Mouse (Mus musculus) mesoderm, embryonic 11.5 days (tissue): ENCODE measurements around the gene Fbxo11.

ENCODE experiments used
- DNase-seq: peaks from one replicate; pipeline ENCODE4 v3.0.0-alpha.2; 2012; ENCODE audit warnings: low read depth, low spot score

Gene Fbxo11

DNA sequence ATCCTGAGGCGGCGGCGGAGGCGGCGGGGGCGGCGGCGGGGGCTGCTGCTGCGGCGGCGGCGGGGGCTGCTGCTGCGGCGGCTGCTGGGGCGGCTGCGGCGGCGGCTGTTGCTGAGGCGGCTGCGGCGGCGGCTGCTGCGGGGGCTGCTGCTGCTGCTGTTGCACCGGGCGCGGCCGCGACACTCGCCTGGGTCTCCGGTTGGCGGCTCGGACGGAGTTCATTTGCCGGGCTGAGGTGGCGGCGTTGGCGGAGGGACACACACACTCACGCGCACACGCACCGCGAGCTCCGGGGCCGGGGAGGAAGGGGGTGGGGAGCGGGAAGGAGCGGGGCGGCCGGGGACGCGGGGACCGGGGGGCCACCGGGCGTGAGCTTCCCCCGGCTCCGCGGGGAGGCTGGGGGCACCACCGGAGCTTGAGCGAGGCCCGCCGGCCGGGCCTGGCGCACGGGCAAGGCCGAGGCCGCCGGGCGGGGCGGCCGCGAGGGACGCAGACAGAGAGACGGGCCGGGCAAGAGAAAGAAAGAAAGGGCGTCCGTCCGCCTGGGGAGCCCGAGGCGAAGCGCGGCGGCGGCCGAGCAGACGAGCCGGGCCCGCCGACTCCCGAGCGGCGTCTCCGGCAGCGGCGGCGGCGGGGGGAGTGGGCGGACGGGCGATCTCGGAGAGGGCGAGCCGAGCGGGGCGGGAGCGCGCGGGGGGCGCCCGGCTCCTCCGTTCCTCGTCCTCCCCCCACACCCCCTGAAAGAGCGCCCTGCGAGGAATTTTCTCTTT lies at the start of gene Fbxo11:
Gene Fbxo11 (minus strand): TSS at position 261 of the 770 bp plus-strand sequence.
- DNase-seq, result peak; percentile 41

DNA sequence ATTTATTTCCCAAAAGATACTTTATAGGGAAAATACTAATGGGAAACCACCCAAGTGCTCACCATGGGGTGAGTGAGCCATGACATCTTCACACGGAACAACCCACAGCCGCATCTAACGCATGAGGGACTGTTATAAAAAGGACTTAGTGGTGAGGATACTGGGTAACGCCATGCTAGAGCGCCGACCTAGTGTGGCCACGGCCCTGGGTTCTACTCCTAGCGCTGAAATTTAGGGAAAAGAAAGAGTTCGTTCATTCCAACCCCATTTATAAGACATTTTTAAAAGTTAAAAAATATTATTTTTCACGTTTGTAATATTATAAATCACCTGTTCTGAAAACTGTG lies 48.8 kb upstream of the Fbxo11 start:
- no peak for DNase-seq

DNA sequence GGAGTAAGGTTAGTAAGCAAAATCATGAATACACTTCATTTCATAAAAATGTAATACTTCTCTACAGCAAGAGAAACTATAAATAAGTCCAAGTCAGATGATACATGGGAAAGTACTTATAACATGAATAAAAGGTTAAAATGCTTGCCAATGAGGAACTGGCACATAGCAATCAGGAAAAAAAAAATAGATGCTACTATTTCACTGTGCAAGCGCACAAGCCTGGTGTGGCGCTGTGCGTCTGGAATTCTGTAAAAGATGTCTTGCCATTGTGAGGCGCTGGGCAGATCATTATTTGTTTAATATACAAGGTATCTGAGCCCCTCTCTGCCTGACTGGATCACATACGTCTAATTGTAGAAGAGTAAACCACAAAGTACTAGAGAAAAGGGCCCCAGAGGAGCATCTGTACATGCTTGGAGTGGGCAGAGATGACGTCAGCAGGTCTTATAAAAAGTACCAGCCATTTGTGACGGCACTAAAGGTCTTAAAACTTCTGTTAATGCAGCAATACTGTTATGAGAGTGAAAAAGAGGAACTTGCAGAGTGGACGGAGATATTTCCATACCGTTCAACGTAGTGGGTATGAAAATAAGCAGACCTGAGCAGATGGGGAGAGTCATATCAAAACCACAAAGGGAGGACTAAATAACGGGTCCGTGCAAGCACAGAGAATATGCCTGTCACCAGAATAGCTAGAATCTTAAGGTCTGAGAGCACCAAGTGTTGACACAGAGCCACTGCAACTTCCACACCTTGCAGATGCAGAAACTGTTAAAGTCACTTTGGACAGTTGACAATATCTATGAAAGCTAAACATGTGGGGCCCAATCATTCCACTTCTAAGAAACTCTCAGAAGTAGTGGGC lies 48.2 kb upstream of the Fbxo11 start:
- no peak for DNase-seq

DNA sequence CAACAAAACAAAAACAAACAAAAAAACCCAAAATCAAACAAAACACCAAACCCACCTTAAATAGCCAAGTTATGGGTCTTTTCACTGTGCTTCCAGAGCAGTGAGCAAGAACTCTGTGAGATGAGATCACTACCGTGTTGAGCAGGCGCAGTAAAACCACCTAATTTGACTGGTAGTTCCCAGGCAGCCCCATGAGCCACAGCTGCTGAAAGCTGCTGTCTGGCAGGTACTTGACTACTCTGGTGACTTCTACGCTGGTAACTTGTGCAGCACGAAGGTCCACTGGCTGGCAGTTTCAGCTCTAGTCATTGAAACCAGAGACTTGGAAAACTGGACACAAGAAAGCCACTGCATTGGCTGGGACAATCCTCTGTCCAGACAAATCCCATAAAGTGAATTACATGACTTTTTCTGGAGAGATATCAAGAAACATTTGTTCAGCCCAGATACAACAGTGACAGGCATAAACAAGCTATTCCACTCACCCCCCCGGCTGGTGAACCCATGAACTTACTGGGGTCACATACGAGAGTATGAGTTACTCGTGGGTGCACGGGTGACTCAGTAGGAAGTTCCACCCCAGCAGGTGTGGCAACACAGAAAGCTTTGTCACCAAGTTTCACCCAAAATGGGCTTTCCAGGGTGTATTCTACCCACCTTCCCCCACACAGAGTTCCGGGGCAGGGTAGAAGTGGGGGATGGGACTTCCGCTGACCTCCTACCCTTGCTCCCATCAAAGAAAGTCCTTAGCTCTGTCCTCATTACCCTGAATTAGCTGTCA lies 47.0 kb upstream of the Fbxo11 start:
- DNase-seq, result no peak

DNA sequence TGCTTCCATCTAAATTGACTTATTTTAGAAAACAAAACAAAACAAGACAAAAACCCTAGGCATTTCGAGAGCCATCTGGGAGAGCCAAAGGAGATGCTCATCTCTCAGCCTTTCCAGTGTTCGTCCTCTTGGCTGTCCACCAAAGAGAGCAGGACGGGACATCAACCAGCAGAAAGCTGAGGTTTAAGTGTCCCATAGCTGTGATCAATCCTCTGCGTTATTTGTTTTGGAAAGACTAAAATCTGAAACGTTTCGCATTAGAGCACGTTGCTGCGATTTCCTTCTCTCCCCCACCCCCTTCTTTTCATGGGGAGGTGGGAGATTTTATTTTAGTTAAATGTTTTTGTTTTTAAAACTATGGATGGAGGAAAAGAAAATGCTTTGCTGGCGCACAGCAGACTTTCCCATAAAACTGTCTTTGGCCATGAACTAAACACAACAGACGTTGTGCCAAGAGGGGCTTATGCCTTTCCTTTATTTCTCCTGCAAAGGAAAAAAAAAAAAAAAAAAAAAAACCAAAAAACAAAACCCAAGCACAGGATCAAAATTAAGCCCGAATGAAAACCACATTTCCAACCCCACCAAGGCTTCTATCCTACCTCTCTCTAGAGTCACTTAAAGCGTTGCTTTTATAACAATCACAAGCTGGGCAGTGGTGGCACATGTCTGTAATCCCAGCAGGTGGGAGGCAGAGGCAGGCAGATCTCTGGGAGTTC lies 46.1 kb upstream of the Fbxo11 start:
- no peak for DNase-seq

DNA sequence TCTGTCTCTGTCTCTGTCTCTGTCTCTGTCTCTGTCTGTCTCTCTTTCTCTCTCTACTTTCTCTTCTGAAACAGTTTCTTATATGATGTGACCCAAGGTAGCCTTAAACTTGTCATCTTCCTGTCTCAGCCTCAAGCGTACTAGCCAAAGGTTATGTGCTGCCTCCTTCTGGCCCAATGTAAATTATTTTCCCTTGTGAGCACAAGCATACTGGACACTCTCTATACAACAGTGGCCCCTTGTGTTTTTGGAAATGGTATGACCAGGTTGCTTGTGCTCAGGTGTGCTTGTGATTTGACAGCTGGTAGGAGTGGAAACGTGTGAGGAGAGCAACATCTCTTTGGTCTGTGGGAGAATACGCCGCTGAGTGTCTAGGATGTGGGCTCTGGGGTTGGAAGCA lies 42.6 kb upstream of the Fbxo11 start:
- DNase-seq, result no peak

DNA sequence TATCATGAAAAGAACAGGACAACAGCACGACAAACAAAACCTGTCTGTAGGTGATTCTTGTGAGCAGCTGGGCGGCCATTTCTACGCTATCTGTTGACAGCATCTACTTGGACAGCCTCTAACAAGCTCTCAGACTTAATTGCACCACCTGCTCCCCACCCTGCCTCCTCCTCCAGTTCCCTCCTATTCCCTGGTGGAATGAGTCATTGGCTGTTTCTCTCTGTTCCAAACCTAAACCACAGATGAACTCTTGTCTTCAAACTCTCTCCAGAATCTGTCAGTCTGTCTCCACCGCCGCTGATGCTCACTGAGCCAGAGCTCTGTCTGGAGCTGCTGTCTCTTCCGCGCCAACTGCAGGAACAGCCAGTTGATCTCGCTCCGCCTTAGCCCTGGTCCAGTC lies 41.3 kb upstream of the Fbxo11 start:
- DNase-seq, result no peak

DNA sequence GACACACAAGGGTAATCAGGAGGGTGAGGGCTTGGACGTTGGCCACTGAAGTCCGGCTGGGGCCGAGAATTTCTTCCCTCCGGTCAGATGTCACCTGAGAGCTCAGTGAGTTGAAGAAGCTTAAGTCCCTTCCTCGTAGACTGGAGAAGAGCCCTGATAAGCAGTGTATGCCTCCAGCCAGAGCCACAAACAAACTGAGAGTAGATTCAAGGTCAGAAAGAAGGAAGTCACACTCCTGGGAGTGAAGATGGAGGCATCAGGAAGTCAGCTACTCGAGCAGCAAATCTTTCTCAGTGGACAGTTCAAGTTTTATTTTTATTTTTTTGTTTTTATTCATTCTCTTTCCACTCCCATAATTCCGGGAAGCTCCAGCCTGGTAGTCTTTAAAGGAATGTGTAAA lies 37.5 kb upstream of the Fbxo11 start:
- DNase-seq, result no peak

DNA sequence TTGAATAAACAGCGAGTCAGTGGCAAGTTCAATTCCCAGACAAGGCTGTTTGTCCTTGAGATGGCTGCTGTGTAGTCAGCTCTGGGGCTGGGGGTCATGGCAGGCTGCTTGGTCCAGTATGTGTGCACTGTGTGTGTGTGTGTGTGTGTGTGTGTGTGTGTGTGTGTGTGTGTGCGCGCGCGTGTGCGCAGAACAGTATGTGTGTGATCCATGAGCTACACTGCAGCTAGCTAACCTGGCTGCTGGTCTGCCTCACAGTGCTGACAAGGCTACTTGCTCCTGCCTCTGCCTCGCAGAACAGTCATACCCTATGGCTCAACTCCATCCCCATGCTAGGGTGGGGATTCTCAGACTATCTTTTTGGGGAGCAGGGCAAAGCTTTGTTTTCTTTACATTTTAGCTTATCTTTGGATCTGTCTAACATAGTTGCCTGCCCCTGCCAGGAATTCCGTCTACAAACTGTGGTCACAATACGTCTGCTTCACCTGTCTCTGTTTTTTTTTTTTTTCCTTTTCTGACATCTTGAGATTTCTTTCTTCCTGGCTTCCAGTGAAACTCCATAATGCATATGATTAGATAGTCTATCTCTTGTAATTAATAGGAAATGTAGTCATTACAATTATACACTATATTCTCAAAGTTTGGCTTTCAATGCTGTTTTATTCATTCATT lies 33.2 kb upstream of the Fbxo11 start:
- DNase-seq, result no peak

DNA sequence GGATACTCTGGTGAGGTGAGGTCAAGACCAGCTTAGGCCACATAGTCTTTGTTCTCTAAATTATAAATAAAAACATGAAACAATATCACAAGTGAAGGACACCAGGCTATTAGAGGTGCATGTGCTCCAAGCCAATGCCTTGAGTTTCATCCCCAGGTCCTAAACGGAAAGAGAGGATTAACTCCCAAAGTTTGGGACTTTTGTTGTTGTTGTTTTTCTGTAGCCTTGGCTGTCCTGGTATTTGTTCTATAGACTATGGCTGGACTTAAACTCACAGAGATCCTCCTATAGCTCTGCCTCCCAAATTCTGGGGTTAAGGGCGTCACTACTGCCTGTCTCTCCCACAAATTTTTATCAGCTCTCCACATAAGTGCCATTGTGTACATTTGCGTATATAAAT lies 32.5 kb upstream of the Fbxo11 start:
- no peak for DNase-seq

DNA sequence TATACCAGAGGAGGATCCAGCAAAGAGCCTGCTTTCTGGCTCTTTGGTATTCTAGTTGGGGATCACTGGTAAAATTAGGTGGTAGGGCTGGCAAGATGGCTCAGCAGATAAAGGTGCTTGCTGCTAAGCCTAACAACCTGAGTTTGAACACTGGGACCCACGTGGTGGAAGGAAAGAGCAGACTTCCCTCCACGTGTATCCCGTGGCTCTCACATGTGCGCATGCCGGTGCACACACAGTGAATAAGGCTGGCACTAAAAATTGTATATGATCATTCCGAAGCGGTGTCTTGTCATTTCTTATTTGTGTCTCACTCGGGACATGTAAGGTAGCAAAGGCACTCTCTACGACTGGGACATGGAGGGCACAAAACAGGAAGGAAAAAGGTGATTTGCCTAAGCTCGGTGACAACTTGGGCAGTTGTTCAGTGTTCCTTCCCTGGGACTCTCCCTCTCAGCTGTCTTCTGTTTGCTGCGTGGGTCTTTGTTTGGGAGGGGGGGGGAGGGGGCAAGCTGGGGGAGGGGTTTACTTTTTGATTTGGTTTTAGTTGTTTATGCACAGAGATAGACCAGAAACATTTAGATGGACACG lies 31.8 kb upstream of the Fbxo11 start:
- no peak for DNase-seq

DNA sequence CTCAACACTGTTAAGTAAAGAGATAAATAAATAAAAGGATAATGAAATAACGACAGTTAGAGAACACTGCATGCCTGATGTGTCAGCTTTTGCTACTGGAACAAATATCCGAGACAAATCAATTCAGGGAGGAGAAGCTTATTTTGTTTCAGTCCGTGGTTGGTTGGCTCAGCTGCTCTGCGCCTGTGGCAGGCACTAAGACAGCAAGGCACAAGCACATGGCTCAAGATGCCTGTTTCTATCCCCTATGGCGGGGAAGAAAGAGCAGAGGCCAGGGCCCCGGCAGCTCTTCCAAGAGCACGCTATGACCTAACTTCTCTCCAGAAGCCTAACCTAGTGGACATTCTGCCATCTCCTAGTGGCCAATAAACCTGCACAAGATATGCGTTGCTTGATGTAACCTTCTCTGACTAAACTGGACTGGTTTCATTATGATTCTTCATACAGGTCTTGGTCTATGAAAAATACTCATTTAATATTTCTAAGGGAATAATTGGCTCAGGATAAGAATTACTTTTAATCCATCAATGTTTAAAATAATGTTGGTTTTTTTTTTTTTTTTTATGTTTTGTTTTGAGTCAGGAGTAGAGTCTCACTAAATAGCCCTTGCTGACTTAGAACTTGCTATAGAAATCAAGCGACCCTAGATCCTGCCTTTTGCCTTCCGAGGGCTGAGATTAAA lies 30.6 kb upstream of the Fbxo11 start:
- DNase-seq, result peak; percentile 22

DNA sequence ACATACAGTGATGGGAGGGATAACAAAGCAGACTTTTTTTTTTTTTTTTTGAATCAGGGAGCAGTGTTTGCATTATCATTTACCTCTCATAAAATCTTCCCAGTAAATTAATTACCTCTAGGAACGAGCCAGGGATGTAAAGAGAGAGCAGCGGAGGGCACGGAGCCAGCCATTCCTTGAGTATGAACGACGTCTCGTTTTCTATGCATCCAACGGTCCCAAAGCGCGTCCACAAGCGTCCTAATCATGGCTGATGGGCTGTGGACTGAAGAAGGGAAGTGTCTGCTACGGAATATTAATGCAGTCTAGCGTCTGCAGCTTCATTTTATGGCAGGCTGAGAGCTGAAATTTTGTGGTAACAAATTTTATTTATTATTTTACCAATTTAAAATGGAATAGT lies 29.2 kb upstream of the Fbxo11 start:
- no peak for DNase-seq

DNA sequence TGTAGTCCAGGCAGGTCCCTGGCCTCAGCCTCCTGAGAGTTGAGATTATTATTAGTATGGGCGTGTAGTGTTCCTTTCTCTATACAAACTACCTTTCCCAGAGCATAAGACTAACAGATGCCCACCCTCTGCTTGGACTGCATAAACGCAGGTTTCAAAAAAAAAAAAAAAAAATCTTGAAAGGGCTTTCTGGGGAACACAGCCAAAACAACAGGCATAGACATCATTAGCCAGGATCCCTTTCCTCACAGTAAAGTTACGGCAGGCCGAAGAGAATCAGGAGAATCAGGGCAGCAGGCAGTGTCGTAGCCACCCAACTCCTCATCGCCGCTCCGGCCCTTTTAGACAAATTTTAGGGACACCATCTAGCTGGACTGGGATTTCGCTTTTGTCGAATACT lies 28.7 kb upstream of the Fbxo11 start:
- DNase-seq, result no peak

DNA sequence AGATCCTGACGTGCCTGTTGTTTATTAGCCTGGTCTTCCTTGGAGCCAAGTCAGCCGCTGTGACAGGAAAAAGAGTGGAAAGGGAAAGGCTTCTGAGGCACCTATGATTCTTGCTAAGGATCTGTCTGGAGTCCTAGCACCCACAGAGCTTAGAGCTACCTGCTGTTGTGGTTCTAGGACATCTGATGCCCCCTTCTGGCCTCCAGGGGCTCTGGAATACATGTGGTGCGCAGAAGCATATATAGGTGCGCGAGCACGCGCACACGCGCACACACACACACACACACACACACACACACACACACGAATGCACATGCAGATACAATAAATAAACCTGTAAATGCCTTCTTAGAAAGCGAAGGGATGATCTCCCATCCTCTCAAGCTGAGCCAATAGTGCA lies 20.9 kb upstream of the Fbxo11 start:
- DNase-seq, result no peak

DNA sequence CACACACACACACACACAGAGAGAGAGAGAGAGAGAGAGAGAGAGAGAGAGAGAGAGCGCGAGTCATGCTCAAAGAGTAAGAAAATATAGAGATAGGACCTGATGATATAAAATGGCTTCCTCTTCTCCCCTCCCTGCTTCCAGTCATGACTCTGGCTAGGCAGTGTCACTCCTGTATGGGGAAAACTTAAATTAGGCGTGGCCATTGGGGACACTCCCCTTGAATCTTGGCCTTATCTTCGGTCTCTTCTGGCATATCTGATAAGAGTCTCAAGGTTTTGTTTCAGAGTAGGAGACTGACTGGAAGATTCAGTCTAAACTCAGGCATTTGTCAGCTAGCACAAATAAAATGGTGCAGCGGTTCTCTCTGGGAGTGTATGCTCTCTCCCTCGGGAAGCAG lies 16.4 kb upstream of the Fbxo11 start:
- DNase-seq, result no peak

DNA sequence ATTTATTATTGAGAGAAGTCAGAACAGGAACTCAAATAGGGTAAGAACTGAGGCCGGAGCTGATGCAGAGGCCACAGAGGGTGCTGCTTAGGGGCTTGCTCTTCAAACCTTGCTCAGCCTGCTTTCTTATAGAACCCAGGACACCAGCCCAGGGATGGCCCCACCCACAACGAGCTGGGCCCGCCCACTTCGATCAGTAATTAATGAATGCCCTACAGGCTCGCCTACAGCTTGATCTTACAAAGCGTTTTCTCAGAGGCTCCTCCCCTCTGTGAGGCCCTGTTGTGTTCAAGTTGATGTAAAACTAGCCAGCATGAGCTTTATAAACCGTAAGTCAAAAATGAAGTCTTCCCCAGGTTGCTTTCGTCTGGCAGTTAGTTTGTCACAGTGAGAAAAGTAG lies 14.7 kb upstream of the Fbxo11 start:
- DNase-seq, result no peak

DNA sequence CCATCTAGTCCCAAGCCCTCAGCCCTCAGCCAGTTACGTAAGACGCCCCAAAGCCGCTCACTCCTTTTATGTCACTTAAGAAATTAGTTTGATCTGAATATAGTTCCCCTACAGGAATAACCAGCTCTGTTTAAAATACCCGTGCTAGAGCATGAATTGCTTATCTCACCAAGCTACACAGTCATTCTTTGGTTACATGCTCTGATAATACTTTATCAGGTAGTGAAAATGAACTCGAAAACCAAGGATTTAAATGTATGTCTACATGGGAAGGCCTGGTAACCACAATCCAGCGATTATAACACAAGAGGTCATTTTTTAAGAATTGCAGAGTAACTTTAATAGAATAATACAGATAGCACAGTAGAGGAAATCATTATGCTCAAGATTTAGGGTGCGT lies 7.0 kb upstream of the Fbxo11 start:
- DNase-seq, result no peak

DNA sequence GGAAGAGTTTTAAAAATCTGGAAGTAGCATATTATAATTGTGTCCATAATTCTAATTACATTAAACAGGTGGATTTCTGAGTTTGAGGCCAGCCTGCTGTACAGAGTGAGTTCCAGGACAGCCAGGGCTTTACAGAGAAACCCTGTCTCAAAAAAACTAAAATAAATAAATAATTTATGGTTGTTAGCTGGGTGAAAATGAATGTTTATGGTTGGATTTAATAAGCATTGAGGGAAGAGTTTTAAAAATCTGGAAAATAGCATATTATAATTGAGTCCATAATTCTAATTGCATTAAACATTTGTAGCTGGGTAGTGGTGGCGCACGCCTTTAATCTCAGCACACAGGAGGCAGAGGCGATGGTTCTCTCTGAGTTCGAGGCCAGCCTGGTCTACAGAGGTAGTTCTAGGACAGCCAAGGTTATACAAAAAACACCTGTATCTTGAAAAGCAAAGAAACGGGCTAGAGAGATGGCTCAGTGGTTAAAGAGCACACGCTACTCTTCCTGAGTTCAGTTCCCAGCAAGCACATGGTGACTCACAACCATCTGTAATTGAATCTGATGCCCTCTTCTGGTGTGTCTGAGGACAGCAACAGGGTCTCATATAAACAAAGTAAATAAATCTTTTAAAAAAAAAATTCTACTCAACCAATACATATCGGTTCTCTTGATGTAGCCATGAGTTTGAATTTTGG lies 3.1 kb upstream of the Fbxo11 start:
- no peak for DNase-seq
